Mouse (Mus musculus): ENCODE data around the gene Wapl.

The Wapl gene

GRCm38 (mm10) chr14:34673395-34674228 is at the start of gene Wapl:
Gene Wapl (plus strand): TSS chr14:34673928.
- DNase-seq (ENCODE audit: low read depth, low spot score), result peak; percentile 98

GRCm38 (mm10) chr14:34626824-34627223 is 46.9 kb upstream of the Wapl start:
- DNase-seq (ENCODE audit: low read depth, low spot score), result no peak

GRCm38 (mm10) chr14:34632722-34633448 is 40.8 kb upstream of the Wapl start:
- no peak for DNase-seq (ENCODE audit: low read depth, low spot score)

GRCm38 (mm10) chr14:34635192-34635591 is 38.5 kb upstream of the Wapl start:
- no peak for DNase-seq (ENCODE audit: low read depth, low spot score)

GRCm38 (mm10) chr14:34635721-34636120 is 38.0 kb upstream of the Wapl start:
- no peak for DNase-seq (ENCODE audit: low read depth, low spot score)

GRCm38 (mm10) chr14:34644140-34644539 is 29.6 kb upstream of the Wapl start:
- no peak for DNase-seq (ENCODE audit: low read depth, low spot score)

GRCm38 (mm10) chr14:34647870-34648475 is 25.8 kb upstream of the Wapl start:
- DNase-seq (ENCODE audit: low read depth, low spot score), result no peak

- DNase-seq (ENCODE audit: low read depth, low spot score), result no peak
Measured at GRCm38 (mm10) chr14:34657131-34657530, 16.6 kb upstream of the Wapl start.

GRCm38 (mm10) chr14:34660351-34660787 is 13.4 kb upstream of the Wapl start:
- DNase-seq (ENCODE audit: low read depth, low spot score), result no peak

- DNase-seq (ENCODE audit: low read depth, low spot score), result no peak
Measured at GRCm38 (mm10) chr14:34660788-34661591, 12.7 kb upstream of the Wapl start.

GRCm38 (mm10) chr14:34661621-34662477 is 11.9 kb upstream of the Wapl start:
- DNase-seq (ENCODE audit: low read depth, low spot score), result no peak

- no peak for DNase-seq (ENCODE audit: low read depth, low spot score)
Measured at GRCm38 (mm10) chr14:34662478-34662826, 11.3 kb upstream of the Wapl start.

- DNase-seq (ENCODE audit: low read depth, low spot score), result no peak
Measured at GRCm38 (mm10) chr14:34663381-34663780, 10.3 kb upstream of the Wapl start.

- DNase-seq (ENCODE audit: low read depth, low spot score), result no peak
Measured at GRCm38 (mm10) chr14:34669082-34669481, 4.6 kb upstream of the Wapl start.

GRCm38 (mm10) chr14:34670256-34670655 is 3.5 kb upstream of the Wapl start:
- no peak for DNase-seq (ENCODE audit: low read depth, low spot score)

GRCm38 (mm10) chr14:34674229-34674791 is 582 bp downstream of the Wapl start:
- peak; percentile 73 for DNase-seq (ENCODE audit: low read depth, low spot score)

GRCm38 (mm10) chr14:34674932-34675331 is 1.2 kb downstream of the Wapl start:
- DNase-seq (ENCODE audit: low read depth, low spot score), result no peak

- no peak for DNase-seq (ENCODE audit: low read depth, low spot score)
Measured at GRCm38 (mm10) chr14:34675347-34675865, 1.7 kb downstream of the Wapl start.

GRCm38 (mm10) chr14:34680815-34681214 is 7.1 kb downstream of the Wapl start:
- DNase-seq (ENCODE audit: low read depth, low spot score), result no peak

GRCm38 (mm10) chr14:34684989-34685388 is 11.3 kb downstream of the Wapl start:
- DNase-seq (ENCODE audit: low read depth, low spot score), result no peak

Data from A20 (cell line).